Mouse (Mus musculus): ENCODE measurements around the gene Dph3. TPM values are rescaled to one million over a fixed set of nuclear protein-coding genes. Genes with fewer than 3 reads are reported as not detected.

Gene Dph3
- polyA plus RNA-seq, 1 experiment: 193 TPM

- no peak overlapping the region for H3K4me3 ChIP-seq (ENCODE audit: control insufficient read depth, low read depth, low read length)
- no peaks in the 10 kb centered on the region for H3K27me3 ChIP-seq (ENCODE audit: control insufficient read depth, insufficient read depth, low read length)
- H3K4me1 ChIP-seq (ENCODE audit: control insufficient read depth, insufficient read depth, low read length): peaks cover 6% of the 10 kb centered on the region
- H3K36me3 ChIP-seq (ENCODE audit: control insufficient read depth, insufficient read depth, low read length): no peaks in the 10 kb centered on the region
- peak overlapping the region; percentile 41; the same call in 1 of the 2 replicates for H3K27ac ChIP-seq (ENCODE audit: control insufficient read depth, insufficient read depth, low read depth, low read length)
- TF ChIP-seq POLR2A (IDR thresholded peaks at IDR 0.05; ENCODE audit: control insufficient read depth, low read depth, low read length): no peak
- TF ChIP-seq CTCF (IDR thresholded peaks at IDR 0.05; ENCODE audit: control insufficient read depth, insufficient read depth, insufficient replicate concordance, low read depth, low read length): no peak
Measured at GRCm38 (mm10) chr14:32073211-32073685, 12.3 kb downstream of the Dph3 start.

GRCm38 (mm10) chr14:32072807-32073206 is 12.7 kb downstream of the Dph3 start:
- no peak overlapping the region for H3K27ac ChIP-seq (ENCODE audit: control insufficient read depth, insufficient read depth, low read depth, low read length)

GRCm38 (mm10) chr14:32061398-32061797 is 24.1 kb downstream of the Dph3 start:
- Histone ChIP-seq H3K36me3 (ENCODE audit: control insufficient read depth, insufficient read depth, low read length) (no peaks in the 10 kb centered on the region), H3K4me1 (ENCODE audit: control insufficient read depth, insufficient read depth, low read length) (no peaks in the 10 kb centered on the region), H3K27me3 (ENCODE audit: control insufficient read depth, insufficient read depth, low read length) (no peaks in the 10 kb centered on the region), H3K27ac (ENCODE audit: control insufficient read depth, insufficient read depth, low read depth, low read length) (no peak overlapping the region), H3K4me3 (ENCODE audit: control insufficient read depth, low read depth, low read length) (no peak overlapping the region)
- TF ChIP-seq CTCF (IDR thresholded peaks at IDR 0.05; ENCODE audit: control insufficient read depth, insufficient read depth, insufficient replicate concordance, low read depth, low read length) (no peak), POLR2A (IDR thresholded peaks at IDR 0.05; ENCODE audit: control insufficient read depth, low read depth, low read length) (no peak)

More at GRCm38 (mm10) chr14:32072807-32073206, 12.7 kb downstream of the Dph3 start:
- no peak for TF ChIP-seq POLR2A (IDR thresholded peaks at IDR 0.05; ENCODE audit: control insufficient read depth, low read depth, low read length)
- no peak for TF ChIP-seq CTCF (IDR thresholded peaks at IDR 0.05; ENCODE audit: control insufficient read depth, insufficient read depth, insufficient replicate concordance, low read depth, low read length)
- peaks cover 6% of the 10 kb centered on the region for H3K4me1 ChIP-seq (ENCODE audit: control insufficient read depth, insufficient read depth, low read length)
- H3K36me3 ChIP-seq (ENCODE audit: control insufficient read depth, insufficient read depth, low read length): no peaks in the 10 kb centered on the region
- H3K4me3 ChIP-seq (ENCODE audit: control insufficient read depth, low read depth, low read length): no peak overlapping the region
- no peaks in the 10 kb centered on the region for H3K27me3 ChIP-seq (ENCODE audit: control insufficient read depth, insufficient read depth, low read length)

- Histone ChIP-seq H3K27me3 (ENCODE audit: control insufficient read depth, insufficient read depth, low read length) (no peaks in the 10 kb centered on the region), H3K27ac (ENCODE audit: control insufficient read depth, insufficient read depth, low read depth, low read length) (no peak overlapping the region), H3K36me3 (ENCODE audit: control insufficient read depth, insufficient read depth, low read length) (no peaks in the 10 kb centered on the region), H3K4me1 (ENCODE audit: control insufficient read depth, insufficient read depth, low read length) (peaks cover 8% of the 10 kb centered on the region), H3K4me3 (ENCODE audit: control insufficient read depth, low read depth, low read length) (no peak overlapping the region)
- TF ChIP-seq CTCF (IDR thresholded peaks at IDR 0.05; ENCODE audit: control insufficient read depth, insufficient read depth, insufficient replicate concordance, low read depth, low read length) (no peak), POLR2A (IDR thresholded peaks at IDR 0.05; ENCODE audit: control insufficient read depth, low read depth, low read length) (no peak)
Measured at GRCm38 (mm10) chr14:32057664-32058063, 27.9 kb downstream of the Dph3 start.

- no peak overlapping the region for H3K27ac ChIP-seq (ENCODE audit: control insufficient read depth, insufficient read depth, low read depth, low read length)
- TF ChIP-seq CTCF (IDR thresholded peaks at IDR 0.05; ENCODE audit: control insufficient read depth, insufficient read depth, insufficient replicate concordance, low read depth, low read length) (peak; percentile 14; the same call in 1 of the 2 replicates), POLR2A (IDR thresholded peaks at IDR 0.05; ENCODE audit: control insufficient read depth, low read depth, low read length) (no peak)
- no peaks in the 10 kb centered on the region for H3K36me3 ChIP-seq (ENCODE audit: control insufficient read depth, insufficient read depth, low read length)
- H3K4me1 ChIP-seq (ENCODE audit: control insufficient read depth, insufficient read depth, low read length): peaks cover 8% of the 10 kb centered on the region
- H3K27me3 ChIP-seq (ENCODE audit: control insufficient read depth, insufficient read depth, low read length): no peaks in the 10 kb centered on the region
- no peak overlapping the region for H3K4me3 ChIP-seq (ENCODE audit: control insufficient read depth, low read depth, low read length)
Measured at GRCm38 (mm10) chr14:32056675-32057074, 28.9 kb downstream of the Dph3 start.

- TF ChIP-seq CTCF (IDR thresholded peaks at IDR 0.05; ENCODE audit: control insufficient read depth, insufficient read depth, insufficient replicate concordance, low read depth, low read length) (no peak), POLR2A (IDR thresholded peaks at IDR 0.05; ENCODE audit: control insufficient read depth, low read depth, low read length) (no peak)
- no peaks in the 10 kb centered on the region for H3K27me3 ChIP-seq (ENCODE audit: control insufficient read depth, insufficient read depth, low read length)
- no peaks in the 10 kb centered on the region for H3K36me3 ChIP-seq (ENCODE audit: control insufficient read depth, insufficient read depth, low read length)
- peaks cover 8% of the 10 kb centered on the region for H3K4me1 ChIP-seq (ENCODE audit: control insufficient read depth, insufficient read depth, low read length)
- no peak overlapping the region; the same call in 1 of the 2 replicates for H3K4me3 ChIP-seq (ENCODE audit: control insufficient read depth, low read depth, low read length)
- H3K27ac ChIP-seq (ENCODE audit: control insufficient read depth, insufficient read depth, low read depth, low read length): no peak overlapping the region
Measured at GRCm38 (mm10) chr14:32055781-32056180, 29.7 kb downstream of the Dph3 start.

- H3K4me1 ChIP-seq (ENCODE audit: control insufficient read depth, insufficient read depth, low read length): peaks cover 8% of the 10 kb centered on the region
- H3K36me3 ChIP-seq (ENCODE audit: control insufficient read depth, insufficient read depth, low read length): no peaks in the 10 kb centered on the region
- TF ChIP-seq POLR2A (IDR thresholded peaks at IDR 0.05; ENCODE audit: control insufficient read depth, low read depth, low read length) (no peak), CTCF (IDR thresholded peaks at IDR 0.05; ENCODE audit: control insufficient read depth, insufficient read depth, insufficient replicate concordance, low read depth, low read length) (no peak)
- no peaks in the 10 kb centered on the region for H3K27me3 ChIP-seq (ENCODE audit: control insufficient read depth, insufficient read depth, low read length)
- no peak overlapping the region for H3K27ac ChIP-seq (ENCODE audit: control insufficient read depth, insufficient read depth, low read depth, low read length)
- no peak overlapping the region for H3K4me3 ChIP-seq (ENCODE audit: control insufficient read depth, low read depth, low read length)
Measured at GRCm38 (mm10) chr14:32054788-32055187, 30.7 kb downstream of the Dph3 start.

All from testis, adult 2 months (tissue).